Mouse (Mus musculus): Measurements from ENCODE around the gene Ctnna3.

DNA sequence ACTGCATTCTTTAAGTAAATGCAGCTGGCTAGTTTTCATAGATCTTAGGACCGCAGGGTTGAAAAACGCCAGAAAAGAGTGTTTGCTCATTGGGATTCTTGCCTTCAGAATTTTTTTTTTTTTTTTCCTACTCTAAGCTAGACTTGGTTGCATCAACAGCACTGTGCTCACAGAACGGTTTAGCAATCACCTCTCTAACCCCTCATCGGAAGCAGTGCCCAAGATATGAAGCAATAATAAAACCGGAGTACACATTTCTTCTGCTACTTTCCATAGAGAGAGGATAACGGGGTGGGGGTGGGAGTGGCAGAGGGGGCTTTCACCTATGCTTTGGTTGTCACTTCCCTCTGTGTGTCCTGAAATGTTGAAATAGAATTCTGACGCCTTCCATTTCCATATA is 14.0 kb upstream of the Ctnna3 start:
- TF ChIP-seq CTCF (IDR thresholded peaks at IDR 0.05; ENCODE audit: extremely low read depth, insufficient read depth, low read length) (no peak), POLR2A (IDR thresholded peaks at IDR 0.05; ENCODE audit: extremely low read depth, insufficient read depth, low read length) (no peak)
